Mouse (Mus musculus): ENCODE measurements around the gene Bclaf1.

The Bclaf1 gene

DNA sequence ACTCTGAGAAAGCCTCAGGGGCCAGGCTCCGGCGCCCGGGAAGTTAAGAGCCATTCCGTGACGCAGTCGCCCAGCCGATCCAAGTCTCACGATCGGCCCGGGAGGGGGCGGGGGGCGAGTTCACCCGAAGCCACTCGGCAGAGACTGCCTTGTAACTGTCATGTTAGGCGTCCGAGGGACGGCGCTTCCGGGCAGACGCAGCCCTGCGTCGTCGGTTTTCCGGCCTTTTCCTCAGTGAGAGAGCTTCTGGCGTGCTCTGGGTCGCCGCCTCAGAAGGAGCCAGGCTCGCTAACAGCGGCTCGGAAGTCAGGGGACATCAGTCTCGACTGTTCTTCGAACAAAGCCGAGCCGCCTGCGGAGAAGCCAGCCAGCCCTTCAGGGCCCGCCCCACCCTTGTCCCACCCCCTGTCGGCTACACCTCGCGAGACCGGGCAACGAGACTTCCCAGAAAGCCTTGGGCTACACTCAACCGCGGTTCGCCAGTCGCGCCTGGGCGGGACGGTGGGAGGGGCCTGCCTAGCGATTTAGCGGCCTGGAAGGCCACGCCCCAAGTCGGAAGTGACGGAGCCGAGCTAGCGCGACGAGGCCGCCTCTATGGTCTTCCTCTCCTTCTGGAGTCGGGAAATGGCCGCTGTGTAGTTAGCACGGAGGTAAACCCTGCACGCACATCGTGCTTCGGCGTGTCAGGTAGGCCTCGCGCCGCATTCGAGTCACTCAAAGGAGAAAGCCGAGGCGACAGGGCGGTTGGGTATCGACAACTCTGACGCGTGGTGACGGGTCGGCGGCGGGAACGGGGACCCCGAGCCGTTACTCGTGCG lies at the start of gene Bclaf1:
TSS of gene Bclaf1 (plus strand) at position 552 of the 818 bp plus-strand sequence.
- peak; percentile 100 for DNase-seq

DNA sequence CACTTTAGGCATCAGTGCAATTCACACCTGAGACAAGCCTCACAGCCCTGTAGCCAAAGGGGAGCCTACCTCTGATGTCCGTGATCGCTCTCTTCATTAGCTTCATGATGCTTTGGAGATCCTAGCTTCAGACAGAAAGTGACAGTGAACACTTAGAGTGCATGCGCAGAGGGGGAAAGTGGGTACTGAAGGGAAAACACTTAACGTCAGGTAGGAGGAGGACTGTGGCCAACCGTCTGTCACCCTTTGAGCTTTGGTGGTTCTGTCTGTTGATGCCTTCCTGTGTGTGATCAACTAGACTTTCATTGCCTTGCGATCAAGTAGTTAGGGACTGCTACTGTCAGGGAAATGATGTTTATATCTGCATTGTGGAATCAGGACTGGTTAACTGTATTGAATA lies 49.4 kb upstream of the Bclaf1 start:
- DNase-seq = no peak

DNA sequence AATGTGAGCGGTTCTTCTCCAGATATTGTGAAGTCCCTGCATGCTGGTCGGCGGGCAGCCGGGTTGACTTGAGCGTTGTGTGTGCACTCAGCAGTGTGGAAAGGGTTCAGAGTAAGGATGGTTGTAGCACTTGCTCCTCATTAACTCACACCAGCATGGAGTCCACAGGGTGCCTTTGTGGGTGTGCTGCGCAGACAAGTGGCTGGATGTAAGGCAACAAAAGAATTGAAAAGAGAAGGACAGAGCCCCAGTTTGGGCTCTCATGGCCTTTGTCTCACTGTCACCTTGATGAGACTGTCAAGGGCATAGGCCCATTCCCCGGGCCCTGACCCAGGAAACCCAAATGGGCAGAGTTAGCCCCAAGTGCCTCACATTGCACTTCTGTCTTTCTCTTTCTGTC lies 47.8 kb upstream of the Bclaf1 start:
- DNase-seq = no peak

DNA sequence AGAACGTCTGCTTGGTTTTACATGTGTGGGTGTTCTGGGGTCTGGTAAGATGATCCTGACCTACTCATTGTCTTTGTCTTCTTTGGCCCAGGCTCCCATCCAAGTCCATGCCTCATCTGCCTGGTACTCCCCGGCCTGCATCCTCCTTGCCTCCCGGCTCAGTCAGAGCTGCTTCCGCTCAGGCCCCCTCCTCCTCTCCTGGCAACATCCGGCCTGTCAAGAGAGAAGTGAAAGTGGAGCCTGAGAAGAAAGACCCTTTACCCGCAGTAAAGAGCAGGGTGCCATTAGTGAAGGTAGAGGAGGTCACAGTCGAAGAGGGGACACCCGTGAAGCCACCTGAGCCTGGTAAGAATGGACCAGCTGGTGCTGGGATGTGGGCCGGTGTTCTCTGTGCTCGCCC lies 45.2 kb upstream of the Bclaf1 start:
- no peak for DNase-seq

DNA sequence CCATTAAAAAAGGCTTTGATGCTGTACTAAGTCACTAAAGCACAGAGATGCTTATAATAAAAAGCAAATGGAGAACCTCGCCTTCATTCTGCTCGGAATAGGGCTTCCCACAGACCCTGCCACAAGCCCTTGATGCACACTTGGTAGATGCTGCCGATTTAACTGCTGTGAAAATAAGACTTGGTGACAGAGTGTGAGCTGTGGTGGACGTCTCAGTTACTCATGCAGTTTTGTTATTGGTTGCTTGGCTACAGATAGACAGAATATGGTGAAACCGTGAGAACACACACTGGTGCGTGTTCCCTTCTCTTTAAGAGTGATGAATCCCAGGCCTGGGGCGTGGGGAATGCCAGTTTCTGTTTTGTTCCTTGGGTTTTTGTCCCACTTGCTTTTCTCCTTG lies 43.3 kb upstream of the Bclaf1 start:
- no peak for DNase-seq

DNA sequence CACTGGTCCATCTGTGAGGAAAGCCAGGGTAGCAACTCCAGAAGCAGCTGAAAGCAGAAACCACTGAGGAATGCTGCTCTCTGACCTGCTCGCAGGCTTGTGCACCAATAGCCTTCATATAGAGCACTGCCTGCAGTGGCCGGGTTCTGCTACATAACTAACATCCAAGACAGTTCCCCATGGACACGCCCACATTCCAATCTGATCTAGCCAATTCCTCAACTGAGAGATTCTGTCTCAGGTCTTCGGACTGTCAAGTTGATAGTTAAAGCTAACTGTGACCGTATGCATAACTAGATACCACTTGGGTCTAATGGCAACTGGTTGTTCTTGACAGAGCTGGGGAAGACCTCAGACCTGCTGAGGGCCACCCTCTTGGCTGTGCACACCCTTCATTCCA lies 39.9 kb upstream of the Bclaf1 start:
- DNase-seq = no peak

DNA sequence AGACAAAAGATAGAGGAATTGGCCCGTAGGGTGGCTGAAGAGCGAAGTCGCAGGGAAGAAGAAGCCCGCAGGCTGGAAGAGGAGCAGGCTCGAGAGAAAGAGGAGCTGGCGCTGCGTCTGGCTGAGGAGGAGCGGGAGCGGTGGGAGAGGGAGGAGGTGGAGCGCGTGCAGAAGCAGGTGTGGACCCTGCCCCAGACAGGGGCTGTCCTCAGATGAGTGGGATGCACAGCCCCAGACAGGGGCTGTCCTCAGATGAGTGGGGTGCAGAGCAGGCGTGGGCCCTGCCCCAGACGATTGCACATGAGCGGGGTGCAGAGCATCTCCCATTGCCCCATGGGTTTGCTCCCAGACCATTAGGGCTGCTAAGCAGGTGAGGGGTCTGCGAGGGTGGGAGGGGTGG lies 39.0 kb upstream of the Bclaf1 start:
- DNase-seq = no peak

DNA sequence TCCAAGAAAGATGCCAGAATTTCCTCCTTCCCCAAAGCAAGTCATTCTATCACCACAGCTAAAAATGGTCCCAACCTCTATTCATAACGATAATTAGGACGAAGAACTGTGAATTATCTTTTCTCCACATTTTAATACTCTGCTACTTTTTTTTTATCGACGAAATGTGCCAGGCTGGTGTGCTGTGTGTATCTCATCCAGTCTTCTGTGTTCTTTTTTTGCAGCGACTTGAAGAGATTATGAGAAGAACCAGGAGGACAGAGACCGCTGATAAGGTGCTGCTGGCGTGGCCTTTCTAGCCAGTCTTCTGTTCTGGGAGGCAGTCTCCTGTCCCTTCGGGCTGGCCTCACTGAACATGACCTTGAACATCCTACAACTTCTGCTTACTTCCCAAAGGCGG lies 38.2 kb upstream of the Bclaf1 start:
- no peak for DNase-seq

DNA sequence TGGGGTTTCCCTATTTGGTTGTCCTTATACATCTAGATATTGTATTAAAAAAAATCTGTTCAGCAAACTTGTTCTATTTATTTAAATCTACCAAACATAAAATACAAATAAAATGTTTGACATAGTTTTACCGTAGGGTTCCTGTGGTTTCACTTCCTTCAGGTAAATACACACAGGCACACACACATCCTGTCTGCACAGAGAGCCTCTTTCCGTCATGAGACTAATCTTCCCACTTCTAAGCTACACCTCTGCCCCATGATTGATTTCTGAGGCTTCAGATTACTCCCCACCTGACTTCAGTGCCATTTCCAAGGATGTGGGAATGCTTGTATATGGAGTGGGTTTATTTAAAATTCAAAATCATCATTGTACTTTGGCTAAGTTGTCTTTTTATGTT lies 30.8 kb upstream of the Bclaf1 start:
- DNase-seq = no peak

DNA sequence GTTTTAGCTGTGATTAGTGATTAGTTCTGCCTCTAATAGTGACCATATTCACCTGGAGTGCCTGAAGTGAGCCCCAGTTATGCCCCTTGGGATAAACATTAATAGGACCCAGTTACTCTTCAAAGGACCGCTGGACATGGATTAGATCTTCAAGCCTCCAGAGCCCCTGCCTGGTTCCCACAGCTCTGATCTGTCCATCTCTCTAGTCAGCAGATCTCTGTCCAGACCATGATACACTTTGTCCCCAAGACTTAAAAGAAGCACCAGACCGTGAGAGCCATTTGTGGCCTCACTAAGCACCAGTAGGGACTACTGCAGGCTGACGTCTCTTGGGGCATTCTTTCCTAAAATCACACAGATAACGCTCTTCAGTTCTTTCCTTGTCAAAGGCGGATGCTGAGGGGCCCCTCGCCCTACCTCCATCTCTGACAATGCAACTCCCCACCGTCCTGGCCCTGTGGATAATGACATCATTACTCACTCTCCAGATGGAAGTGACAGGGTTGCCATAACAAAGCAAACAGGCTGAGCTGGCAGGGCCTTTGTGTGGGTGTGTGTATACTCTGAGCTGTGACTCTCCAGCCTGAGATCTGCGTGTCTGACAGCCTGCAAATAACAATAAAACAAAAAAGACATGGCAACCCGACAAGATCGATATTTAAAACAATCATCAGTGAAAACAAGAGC lies 26.8 kb upstream of the Bclaf1 start:
- DNase-seq = peak; percentile 81

DNA sequence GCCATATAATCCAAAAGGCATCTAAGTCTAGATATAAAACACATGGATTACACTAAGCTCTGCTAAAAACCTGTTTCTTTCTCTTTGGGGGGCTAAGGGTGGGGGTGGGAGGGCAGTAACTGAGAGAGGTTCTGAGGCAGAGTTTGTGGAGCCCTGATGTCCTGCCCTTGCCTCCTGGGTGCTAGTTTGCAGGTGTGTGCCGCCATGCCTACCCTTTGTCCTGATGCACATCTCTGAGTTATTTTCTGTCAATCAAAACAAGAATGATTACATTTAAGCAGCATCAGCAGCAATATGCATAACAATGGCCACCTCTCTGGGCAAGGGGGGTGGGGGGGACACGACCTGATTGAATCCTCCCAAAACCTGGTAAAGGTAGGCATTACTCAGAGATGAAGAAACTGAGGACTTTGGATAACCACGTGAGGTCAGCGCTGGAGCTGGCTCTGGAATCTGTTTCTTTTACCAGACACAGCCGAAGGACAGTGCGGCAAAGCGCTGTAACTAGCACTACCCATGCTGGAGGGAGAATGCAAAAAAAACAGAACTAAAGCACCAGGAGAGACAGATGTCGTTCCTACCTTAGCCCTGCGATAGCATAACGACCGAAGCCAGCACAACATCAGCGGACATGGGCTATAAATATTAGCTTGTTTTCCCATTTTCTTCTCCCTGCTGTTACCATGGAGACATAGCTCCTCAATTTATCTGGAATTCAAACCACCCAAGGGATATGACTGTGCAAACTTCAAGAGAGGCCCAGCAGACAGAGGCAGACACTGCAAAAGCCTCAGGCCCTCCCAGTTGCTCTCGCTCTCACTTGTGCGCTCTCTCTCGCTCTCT lies 26.1 kb upstream of the Bclaf1 start:
- no peak for DNase-seq

DNA sequence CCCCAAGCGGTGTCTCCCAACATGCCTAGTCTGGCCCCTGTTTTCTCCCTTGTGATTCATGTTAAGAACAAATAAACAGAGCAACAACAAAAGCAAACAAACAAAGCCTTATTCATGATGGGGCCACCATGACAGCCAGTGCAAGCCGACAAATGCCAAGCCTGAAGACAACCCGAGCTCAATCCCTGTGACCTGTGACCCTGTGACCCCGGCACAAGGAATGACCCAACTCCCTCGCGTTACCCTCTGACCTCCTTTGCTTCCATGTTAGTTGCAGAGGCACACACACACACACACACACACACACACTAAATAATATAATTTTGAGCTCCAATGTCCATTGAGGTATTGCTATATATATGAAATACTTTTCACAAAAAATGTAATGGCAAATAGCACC lies 24.9 kb upstream of the Bclaf1 start:
- DNase-seq = no peak

DNA sequence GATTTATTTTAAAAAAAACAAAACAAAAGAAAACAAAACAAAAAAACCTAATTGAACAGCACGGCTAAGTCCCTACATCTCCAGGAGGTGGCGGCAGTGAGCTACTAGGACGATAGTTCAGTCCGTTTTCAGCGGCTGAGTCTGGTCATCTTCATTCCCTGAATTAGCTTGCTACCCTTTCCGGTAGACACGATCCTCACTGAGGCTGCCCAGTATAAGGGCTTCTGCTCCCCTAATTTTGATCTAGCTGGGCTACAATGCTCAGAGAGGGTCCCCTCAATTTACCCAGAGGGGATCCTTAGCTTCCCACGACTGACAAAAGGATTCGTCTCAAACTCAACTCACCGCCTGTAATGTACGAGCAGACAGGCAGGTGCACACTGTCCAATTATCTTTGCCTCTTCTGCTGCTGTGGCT lies 21.8 kb upstream of the Bclaf1 start:
- DNase-seq = peak; percentile 74

DNA sequence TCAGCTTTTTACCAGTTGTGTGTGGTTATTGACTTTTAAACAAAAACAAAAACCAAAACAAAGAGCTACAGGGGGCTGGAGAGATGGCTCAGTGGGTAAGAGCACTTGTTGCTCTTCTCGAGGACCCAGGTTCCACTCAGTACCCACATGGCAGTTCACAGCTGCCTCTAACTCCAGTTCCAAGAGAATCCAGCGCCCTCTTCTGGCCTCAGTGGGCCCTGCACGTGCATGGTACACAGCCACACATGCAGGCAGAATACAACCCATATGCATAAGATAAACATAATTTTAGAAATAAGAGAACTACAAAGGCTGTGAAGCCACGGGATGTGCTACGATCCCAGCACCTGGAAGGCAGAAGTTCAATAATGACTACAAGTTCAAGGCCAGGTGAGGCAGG lies 16.3 kb upstream of the Bclaf1 start:
- no peak for DNase-seq

DNA sequence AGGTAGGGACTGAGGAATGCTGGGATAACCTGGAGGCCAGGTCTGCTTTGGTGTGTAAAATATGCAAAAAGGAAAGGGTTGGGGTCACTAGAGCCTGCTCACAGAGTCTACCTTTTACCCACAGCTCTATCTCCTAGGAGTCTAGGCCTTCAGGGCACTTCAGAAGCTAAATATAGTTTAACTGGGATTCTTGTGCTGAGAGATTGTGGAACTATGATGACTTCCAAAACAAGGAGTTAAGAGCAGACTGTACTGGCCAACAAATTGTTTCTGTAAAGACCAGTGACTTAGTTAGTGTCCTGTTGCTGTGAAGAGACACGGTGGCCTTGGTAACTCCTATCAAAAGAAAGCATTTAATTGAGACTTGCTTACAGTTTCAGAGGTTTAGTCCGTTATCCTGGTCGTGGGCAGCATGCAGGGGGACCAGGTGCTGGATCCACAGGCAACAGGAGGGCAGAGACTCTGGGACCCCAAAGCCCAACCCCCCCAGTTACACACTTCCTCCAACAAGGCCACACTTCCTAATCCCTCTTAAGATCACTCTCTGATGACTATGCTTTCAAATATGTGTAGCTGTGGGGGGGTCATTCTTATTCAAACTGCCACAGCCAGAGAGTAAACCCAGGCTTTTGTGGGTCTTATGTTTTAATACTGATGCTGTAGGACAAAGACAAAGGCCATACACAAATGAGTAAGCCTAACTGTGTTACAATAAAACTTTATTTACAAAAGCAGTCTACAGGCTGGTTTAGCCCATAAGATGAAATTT lies 13.9 kb upstream of the Bclaf1 start:
- DNase-seq = no peak

DNA sequence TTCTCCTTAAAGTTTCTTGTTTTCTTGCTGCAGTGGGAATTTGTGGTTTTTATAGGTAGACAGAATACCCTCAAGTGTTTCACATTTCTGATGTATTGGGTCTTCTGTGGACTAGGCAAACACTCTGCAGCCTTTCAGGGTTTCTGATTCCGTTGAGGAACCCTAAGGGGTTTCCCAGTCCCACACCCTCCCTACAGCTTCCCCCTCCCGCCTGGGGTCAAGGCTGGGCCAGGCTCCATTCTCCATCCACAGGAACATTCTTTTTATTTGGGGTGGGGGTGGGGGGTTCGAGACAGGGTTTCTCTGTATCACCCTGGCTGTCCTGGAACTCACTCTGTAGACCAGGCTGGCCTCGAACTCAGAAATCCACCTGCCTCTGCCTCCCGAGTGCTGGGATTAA lies 13.2 kb upstream of the Bclaf1 start:
- no peak for DNase-seq

DNA sequence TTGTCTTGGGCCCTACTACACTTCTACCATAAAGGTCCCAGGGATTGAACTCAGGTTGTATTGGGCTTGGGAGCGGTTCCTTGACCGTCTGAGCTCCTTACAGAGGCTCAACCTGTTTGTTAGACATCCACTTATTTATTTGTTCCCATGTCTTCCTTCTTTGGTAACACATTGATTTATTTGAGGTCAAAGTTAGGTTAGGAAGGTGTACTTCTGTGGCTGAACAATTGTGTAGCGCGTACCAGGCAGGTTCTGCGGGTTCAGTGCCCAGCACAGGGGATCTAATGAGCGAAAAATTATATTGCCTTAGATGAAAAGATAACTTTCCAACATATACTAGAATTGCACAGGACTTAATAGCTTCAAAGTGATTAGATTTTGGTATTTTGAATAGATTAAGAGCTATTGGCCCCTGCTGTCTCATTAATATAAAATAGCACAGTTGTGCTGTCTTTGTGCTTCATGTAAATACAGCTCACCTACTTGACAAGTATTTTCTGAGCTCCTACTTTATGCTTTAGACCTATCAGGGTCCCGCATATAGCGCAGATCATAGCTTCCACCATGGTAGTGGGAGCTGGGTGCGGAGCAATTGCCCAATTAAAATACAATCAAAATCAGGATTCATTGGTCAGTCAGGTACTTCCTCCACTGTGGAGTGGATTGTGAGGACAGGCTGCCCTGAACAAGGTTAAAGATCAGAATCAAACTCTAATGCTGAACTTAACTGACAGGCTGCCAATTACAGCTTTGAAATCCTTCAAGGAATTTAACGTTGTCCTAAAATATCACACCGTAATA lies 1.1 kb upstream of the Bclaf1 start:
- peak; percentile 28 for DNase-seq

DNA sequence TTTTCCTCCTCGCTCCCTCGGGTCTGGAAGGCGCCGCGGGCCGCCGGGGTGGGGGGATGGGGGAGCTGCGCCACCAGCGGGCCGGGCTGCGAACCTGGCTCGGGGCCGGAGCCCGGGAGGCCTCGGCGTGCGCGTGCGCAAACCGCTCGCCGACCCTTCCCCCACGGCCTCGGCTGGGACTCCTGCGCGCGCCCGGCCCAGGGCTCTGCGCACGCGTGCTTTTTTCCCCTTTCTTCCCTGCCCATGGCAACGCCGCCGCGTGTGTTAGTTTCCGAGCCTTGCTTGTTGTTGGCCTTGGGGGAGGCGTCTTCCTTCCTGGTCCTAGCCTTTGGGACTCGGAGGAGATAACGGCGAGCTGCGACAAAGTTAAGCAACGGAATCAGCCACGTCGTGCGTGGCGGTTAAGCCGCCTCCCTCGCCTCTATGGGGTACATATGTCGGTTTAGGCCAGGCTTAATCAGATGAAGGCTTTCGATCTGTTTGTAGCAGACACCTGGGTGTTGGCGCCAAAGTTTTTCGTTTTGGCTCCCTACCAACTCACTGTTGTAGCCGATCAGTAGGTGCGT lies 550 bp downstream of the Bclaf1 start:
- peak; percentile 91 for DNase-seq

DNA sequence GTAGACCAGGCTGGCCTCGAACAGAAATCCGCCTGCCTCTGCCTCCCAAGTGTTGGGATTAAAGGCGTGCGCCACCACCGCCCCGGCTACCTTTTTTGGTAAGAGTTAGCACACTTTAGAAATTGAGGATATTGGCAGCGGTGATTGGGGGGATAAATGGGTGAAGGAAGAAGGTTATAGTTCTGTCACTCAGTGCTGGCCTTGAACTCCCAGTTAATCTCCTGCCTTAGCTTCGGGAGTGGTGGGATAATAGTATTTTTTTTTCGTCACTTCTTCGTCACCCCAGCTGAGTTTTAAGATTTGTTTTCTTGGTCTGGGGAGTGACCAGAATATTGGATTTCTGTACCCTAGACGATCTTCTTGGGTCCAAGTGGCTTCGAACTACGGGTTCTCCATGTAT lies 1.2 kb downstream of the Bclaf1 start:
- peak; percentile 23 for DNase-seq

DNA sequence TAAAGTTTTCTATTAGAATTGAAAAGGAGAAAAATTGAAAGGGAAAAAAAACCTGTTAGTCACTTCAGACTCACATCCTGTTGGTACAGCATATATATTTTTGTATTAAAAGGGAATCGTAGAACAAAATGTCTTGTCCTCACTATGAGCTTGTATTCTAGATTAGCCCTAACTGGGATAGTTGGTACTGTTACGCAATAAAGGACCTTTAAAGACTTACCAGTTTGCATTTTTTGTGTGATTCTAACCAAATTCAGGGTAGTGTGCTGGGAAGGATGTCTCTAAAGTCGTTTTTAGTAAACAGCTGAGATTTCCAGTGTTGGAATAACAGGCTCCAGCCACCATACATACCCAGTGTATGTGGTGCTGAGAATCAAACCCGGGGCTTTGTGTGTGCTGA lies 1.7 kb downstream of the Bclaf1 start:
- no peak for DNase-seq

DNA sequence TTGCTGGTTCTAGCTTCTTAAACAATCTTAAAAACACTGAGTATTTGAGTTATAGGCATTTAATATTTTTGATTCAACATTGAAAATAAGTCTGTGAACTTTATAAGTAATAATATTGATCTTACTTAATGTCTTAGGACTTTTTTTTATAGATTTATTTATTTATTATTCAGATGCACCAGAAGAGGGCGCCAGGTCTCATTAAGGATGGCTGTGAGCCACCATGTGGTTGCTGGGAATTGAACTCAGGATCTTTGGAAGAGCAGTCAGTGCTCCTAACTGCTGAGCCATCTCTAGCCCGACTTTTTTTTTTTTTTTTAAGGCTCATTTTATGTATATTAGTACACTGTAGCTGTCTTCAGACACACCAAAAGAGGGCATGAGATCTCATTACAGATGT lies 2.5 kb downstream of the Bclaf1 start:
- peak; percentile 25 for DNase-seq

DNA sequence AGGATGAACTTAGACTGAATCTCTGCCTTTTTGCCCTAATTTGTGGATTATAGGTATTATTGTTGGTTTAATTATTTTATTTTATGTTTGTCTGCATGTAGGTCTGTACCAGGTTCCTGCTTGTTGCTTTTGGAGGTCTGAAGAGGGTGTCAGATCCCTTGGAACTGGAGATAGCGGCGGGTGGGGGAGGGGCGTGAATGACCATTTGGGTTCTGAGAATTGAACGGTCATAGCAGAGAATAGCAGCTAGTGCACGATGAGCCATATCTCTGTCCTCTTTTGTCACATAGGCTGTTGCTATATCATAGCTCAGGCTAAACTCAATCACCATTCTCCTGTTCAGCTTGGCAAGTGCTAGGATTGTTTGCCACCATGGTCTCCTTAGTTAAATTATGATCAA lies 5.2 kb downstream of the Bclaf1 start:
- no peak for DNase-seq
